Mouse (Mus musculus) limb, embryonic 14.5 days (tissue): ENCODE measurements around the gene Fer1l4. TPM values are rescaled to one million over a fixed set of nuclear protein-coding genes. Genes with fewer than 3 reads are reported as not detected.

Experiments used
- ATAC-seq: fragments of 200-750 bp; cut with Nextera tagmentation; 2 replicates; pipeline ENCODE4 v1.8.0; 2017; ENCODE audit warnings: low read depth, moderate number of reproducible peaks, moderate TSS enrichment; ENCODE audit not compliant: low FRiP score
- DNase-seq: peaks from one replicate; pipeline ENCODE4 v3.0.0-alpha.2; 2015; ENCODE audit warnings: low spot score
- H3K27ac ChIP-seq: fragments of 300-500 bp; sonication (generic); replicated peaks from 2 replicates; pipeline ENCODE4 v1.5.1; 2014; ENCODE audit warnings: low read depth, mild to moderate bottlenecking, low read length, moderate library complexity, mixed read lengths
- H3K27me3 ChIP-seq: fragments of 300-500 bp; sonication (generic); 2 replicates; pipeline ENCODE4 v1.6.1; 2014; ENCODE audit warnings: low read length, mixed read lengths; ENCODE audit not compliant: control insufficient read depth, insufficient read depth
- H3K36me3 ChIP-seq: fragments of 300-500 bp; sonication (generic); 2 replicates; pipeline ENCODE4 v1.6.1; 2014; ENCODE audit warnings: mild to moderate bottlenecking, low read length, moderate library complexity, mixed read lengths; ENCODE audit not compliant: control insufficient read depth, insufficient read depth
- H3K4me1 ChIP-seq: fragments of 300-500 bp; sonication (generic); 2 replicates; pipeline ENCODE4 v1.6.1; 2014; ENCODE audit warnings: antibody characterized with exemption, low read length, mixed read lengths; ENCODE audit not compliant: control insufficient read depth, insufficient read depth
- H3K4me2 ChIP-seq: fragments of 300-500 bp; sonication (generic); replicated peaks from 2 replicates; pipeline ENCODE4 v1.6.1; 2014; ENCODE audit warnings: low read depth, mild to moderate bottlenecking, low read length, moderate library complexity; ENCODE audit not compliant: severe bottlenecking
- H3K4me3 ChIP-seq: fragments of 300-500 bp; sonication (generic); replicated peaks from 2 replicates; pipeline ENCODE4 v1.5.1; 2014; ENCODE audit warnings: low read length
- H3K9ac ChIP-seq: fragments of 300-500 bp; sonication (generic); 2 replicates; pipeline ENCODE4 v1.6.1; 2014; ENCODE audit warnings: mild to moderate bottlenecking, low read depth, low read length, moderate library complexity; ENCODE audit not compliant: severe bottlenecking
- H3K9me3 ChIP-seq: fragments of 300-500 bp; sonication (generic); 2 replicates; pipeline ENCODE4 v1.6.1; 2016; ENCODE audit warnings: low read length; ENCODE audit not compliant: control insufficient read depth
- POLR2A ChIP-seq: fragments of 200-500 bp; IDR thresholded peaks from 2 replicates; pipeline ENCODE4 v1.8.0; 2012; ENCODE audit warnings: inconsistent platforms, mild to moderate bottlenecking, moderate library complexity, borderline replicate concordance; ENCODE audit not compliant: insufficient read depth, insufficient read length; ENCODE audit errors: extremely low read depth
- WGBS: fragments of 180-500 bp; shearing (Covaris S2); extraction: QIAGEN DNeasy Blood & Tissue Kit; methylation state at CpG from one replicate; pipeline ENCODE4 v1.1.7; 2014; 5-methylcytosine and 5-hydroxymethylcytosine counted together
- polyA plus RNA-seq, 2 experiments: library from polyadenylated mRNA; depleted of rRNA in 1 of 2; stranded (reverse) in 1 of 2; unstranded in 1 of 2; fragments of >200 nt; fragmentation: Nextera tagmentation in 1 of 2; extraction: Ambion mirVana in 1 of 2; gene quantifications; 2 replicates each; pipeline versions ENCODE4 v1.2.1 to v1.2.3; 2012 to 2014

The Fer1l4 gene
- polyA plus RNA-seq, 2 experiments: 0.11 TPM; not detected in 1

GRCm38 (mm10) chr2:156071236-156071635 lies 18.5 kb upstream of the Fer1l4 start:
- 95% methylated on average over 10 of the region's 10 CpGs for WGBS
- H3K4me1 ChIP-seq: no peaks in the 10 kb centered on the region
- H3K9me3 ChIP-seq: no peaks in the 10 kb centered on the region
- H3K36me3 ChIP-seq: peaks cover 68% of the 10 kb centered on the region
- H3K27ac ChIP-seq: no peak overlapping the region
- no peak overlapping the region for H3K4me3 ChIP-seq
- no peak overlapping the region for H3K9ac ChIP-seq
- no peak for TF ChIP-seq POLR2A
- ATAC-seq (no peak), DNase-seq (no peak)
- H3K4me2 ChIP-seq: no peak overlapping the region
- no peaks in the 10 kb centered on the region for H3K27me3 ChIP-seq

DNA sequence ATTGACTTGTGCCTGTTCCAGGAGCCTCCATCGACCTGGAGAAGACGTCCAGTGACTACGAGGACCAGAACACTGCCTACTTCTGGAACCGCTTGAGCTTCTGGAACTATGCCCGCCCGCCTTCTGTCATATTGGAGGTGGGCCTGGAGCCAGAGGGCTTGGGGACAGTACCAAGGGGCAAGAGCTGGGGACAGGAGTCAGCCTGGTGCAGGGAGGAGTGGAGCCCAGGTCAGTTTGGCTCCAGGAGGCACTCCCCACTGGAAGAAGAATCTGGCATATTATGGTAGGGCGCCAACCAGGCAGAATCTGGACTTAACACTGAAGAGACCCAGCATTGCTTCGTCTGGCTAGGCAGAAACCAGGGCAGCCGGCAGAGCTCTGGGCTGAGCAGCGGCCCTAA lies 15.2 kb upstream of the Fer1l4 start:
- Histone ChIP-seq H3K9ac (no peak overlapping the region), H3K4me2 (no peak overlapping the region), H3K27me3 (no peaks in the 10 kb centered on the region), H3K4me1 (peaks cover 6% of the 10 kb centered on the region), H3K4me3 (no peak overlapping the region), H3K9me3 (no peaks in the 10 kb centered on the region), H3K27ac (no peak overlapping the region), H3K36me3 (peaks cover 35% of the 10 kb centered on the region)
- 89% methylated on average over 10 of the region's 10 CpGs for WGBS
- TF ChIP-seq POLR2A: no peak
- ATAC-seq (no peak), DNase-seq (no peak)

DNA sequence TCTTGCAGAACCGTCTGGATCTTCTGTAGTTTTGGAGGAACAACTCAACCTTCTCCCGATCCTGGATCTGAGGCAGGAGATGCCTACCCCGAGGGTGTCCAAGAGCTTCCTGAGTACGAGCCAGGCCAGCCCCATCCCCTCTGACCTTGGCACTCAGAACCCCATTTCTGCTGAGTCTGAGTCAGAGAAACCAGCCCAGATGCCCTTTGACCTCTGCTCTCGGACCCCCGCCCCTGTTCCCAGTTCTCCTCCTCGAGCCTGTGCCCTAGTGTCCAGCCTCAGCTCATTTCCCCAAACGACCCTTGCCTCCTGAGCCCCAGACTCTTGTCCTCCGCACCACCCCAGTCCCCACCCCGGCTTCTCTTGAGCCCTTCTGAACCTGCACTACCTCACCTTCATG lies 13.4 kb upstream of the Fer1l4 start:
- no peak for TF ChIP-seq POLR2A
- Histone ChIP-seq H3K9ac (peak overlapping the region; percentile 81; the same call in 1 of the 2 replicates), H3K36me3 (peaks cover 19% of the 10 kb centered on the region), H3K9me3 (no peaks in the 10 kb centered on the region), H3K4me2 (peak overlapping the region; percentile 95), H3K27me3 (no peaks in the 10 kb centered on the region), H3K4me1 (peaks cover 6% of the 10 kb centered on the region), H3K4me3 (peak overlapping the region; percentile 64), H3K27ac (no peak overlapping the region)
- DNase-seq (no peak), ATAC-seq (no peak)
- 33% methylated on average over 10 of the region's 10 CpGs for WGBS

DNA sequence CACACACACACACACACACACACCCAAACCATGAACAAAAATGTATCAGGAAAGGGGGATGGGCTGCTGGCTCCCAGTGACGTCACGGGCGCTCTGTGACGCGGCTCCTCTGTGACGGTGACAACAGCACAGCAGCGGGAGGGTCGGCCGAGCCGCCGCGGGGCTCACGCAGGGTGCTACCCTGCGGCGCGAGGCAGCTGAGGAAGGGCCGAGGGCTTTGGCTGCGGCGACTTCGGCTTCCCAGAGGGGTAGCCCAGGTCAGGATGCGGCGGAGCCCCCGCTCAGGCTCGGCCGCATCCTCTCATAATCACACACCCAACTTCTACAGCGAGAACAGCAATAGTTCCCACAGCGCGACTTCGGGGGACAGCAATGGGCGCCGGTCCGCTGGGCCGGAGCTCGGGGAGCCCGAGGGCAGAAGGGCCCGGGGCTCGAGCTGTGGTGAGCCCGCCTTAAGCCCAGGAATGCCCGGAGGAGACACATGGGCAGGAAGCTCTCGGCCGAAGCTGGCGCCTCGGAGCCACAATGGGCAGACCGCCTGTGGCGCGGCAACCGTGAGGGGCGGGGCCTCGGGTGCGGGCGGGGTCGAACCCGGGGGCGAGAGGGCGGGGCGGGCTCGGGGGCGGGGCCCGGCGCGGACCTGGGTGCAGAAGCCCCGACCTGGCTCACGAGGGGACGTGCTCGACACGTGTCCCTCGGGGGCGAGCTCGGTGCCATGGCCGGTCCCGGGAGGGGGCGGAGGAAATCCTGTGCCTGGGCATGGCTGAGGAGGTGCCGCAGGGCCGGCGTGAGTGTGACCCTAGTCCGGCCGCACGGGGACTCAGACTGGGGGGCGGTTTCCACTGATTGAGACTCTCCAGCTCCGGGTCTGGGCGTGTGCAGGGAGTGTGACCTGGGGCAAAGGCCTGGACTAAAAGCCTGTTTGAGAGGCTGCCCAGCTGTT lies 12.6 kb upstream of the Fer1l4 start, which contains the start of gene Spag4:
TSS of gene Spag4 (plus strand) at position 77 of the 943 bp plus-strand sequence.
- Histone ChIP-seq H3K4me3 (peak within 1 kb of the TSS; percentile 64), H3K4me2 (peak within 1 kb of the TSS; percentile 95), H3K9me3 (no peaks in the 10 kb centered on the region), H3K27ac (peak within 1 kb of the TSS; percentile 73; the same call in 1 of the 2 replicates), H3K27me3 (no peaks in the 10 kb centered on the region), H3K4me1 (peaks cover 6% of the 10 kb centered on the region), H3K36me3 (peaks cover 13% of the 10 kb centered on the region), H3K9ac (peak within 1 kb of the TSS; percentile 81)
- peak; percentile 63 for DNase-seq
- WGBS: under 1% methylated on average over 60 of the region's 81 CpGs
- TF ChIP-seq POLR2A: no peak
- peak; percentile 80 for ATAC-seq

GRCm38 (mm10) chr2:156047929-156048328 lies 4.8 kb downstream of the Fer1l4 start:
- H3K36me3 ChIP-seq: no peaks in the 10 kb centered on the region
- H3K27ac ChIP-seq: no peak overlapping the region
- ATAC-seq: no peak
- no peak overlapping the region for H3K9ac ChIP-seq
- H3K27me3 ChIP-seq: no peaks in the 10 kb centered on the region
- 4% methylated on average over 19 of the region's 19 CpGs for WGBS
- DNase-seq: no peak
- H3K9me3 ChIP-seq: no peaks in the 10 kb centered on the region
- no peak for TF ChIP-seq POLR2A
- H3K4me2 ChIP-seq: peak overlapping the region; percentile 27; the same call in 1 of the 2 replicates
- H3K4me3 ChIP-seq: 0 out of 2 replicates have a peak overlapping the region, but pooled peaks have one; percentile 4
- H3K4me1 ChIP-seq: no peaks in the 10 kb centered on the region
